Mouse (Mus musculus) limb, embryonic 13.5 days (tissue): Measurements from ENCODE around the gene Pepd. TPM values are rescaled to one million over a fixed set of nuclear protein-coding genes. Genes with fewer than 3 reads are reported as not detected.

Source experiments
- ATAC-seq: fragments of 200-750 bp; cut with Nextera tagmentation; 2 replicates; pipeline ENCODE4 v1.8.0; 2017; ENCODE audit warnings: low read depth, moderate number of reproducible peaks, moderate TSS enrichment; ENCODE audit not compliant: low FRiP score
- H3K27ac ChIP-seq: fragments of 300-500 bp; sonication (generic); 2 replicates; pipeline ENCODE4 v1.5.1; 2015; ENCODE audit warnings: inconsistent platforms, mild to moderate bottlenecking, moderate library complexity
- H3K27me3 ChIP-seq: fragments of 300-500 bp; sonication (generic); 2 replicates; pipeline ENCODE4 v1.6.1; 2015; ENCODE audit warnings: mild to moderate bottlenecking, inconsistent platforms
- H3K36me3 ChIP-seq: fragments of 300-500 bp; sonication (generic); 2 replicates; pipeline ENCODE4 v1.6.1; 2015; ENCODE audit warnings: inconsistent platforms, mild to moderate bottlenecking, moderate library complexity
- H3K4me1 ChIP-seq: fragments of 300-500 bp; sonication (generic); 2 replicates; pipeline ENCODE4 v1.6.1; 2015; ENCODE audit warnings: inconsistent platforms
- H3K4me2 ChIP-seq: fragments of 300-500 bp; sonication (generic); replicated peaks from 2 replicates; pipeline ENCODE4 v1.6.1; 2015; ENCODE audit warnings: inconsistent platforms, mild to moderate bottlenecking, moderate library complexity
- H3K4me3 ChIP-seq: fragments of 300-500 bp; sonication (generic); 2 replicates; pipeline ENCODE4 v1.5.1; 2015; ENCODE audit warnings: moderate library complexity, mild to moderate bottlenecking, inconsistent platforms
- H3K9ac ChIP-seq: fragments of 300-500 bp; sonication (generic); 2 replicates; pipeline ENCODE4 v1.6.1; 2015; ENCODE audit warnings: mild to moderate bottlenecking, inconsistent platforms
- H3K9me3 ChIP-seq: fragments of 300-500 bp; sonication (generic); 2 replicates; pipeline ENCODE4 v1.6.1; 2016; ENCODE audit warnings: inconsistent platforms
- WGBS: fragments of 180-500 bp; shearing (Covaris S2); methylation state at CpG from one replicate; pipeline ENCODE4 v1.1.7; 2015; 5-methylcytosine and 5-hydroxymethylcytosine counted together
- polyA plus RNA-seq: library from polyadenylated mRNA; unstranded; fragments of >200 nt; fragmentation: Nextera tagmentation; extraction: Ambion mirVana; gene quantifications from 2 replicates; pipeline ENCODE4 v1.2.1, GENCODE M21; 2015

Pepd gene
- polyA plus RNA-seq, 1 experiment from 2014 or later: 62.6 TPM

- peak overlapping the region; percentile 95 for H3K4me3 ChIP-seq
- peaks cover 9% of the 10 kb centered on the region for H3K36me3 ChIP-seq
- no peaks in the 10 kb centered on the region for H3K27me3 ChIP-seq
- ATAC-seq: no peak
- H3K27ac ChIP-seq: no peak overlapping the region
- 46% methylated on average over 2 of the region's 2 CpGs for WGBS
- peak overlapping the region; percentile 93 for H3K4me2 ChIP-seq
- H3K9ac ChIP-seq: peak overlapping the region; percentile 96
- H3K4me1 ChIP-seq: peaks cover 22% of the 10 kb centered on the region
- H3K9me3 ChIP-seq: 0 out of 2 replicates have a peak, but pooled peaks cover 2% of the 10 kb centered on the region
Observed at GRCm38 (mm10) chr7:35054977-35055618, 142.9 kb downstream of the Pepd start.

GRCm38 (mm10) chr7:35055619-35056435 is 143.6 kb downstream of the Pepd start:
- Histone ChIP-seq H3K4me2 (peak overlapping the region; percentile 93), H3K4me1 (peaks cover 22% of the 10 kb centered on the region), H3K9ac (peak overlapping the region; percentile 96), H3K4me3 (peak overlapping the region; percentile 95), H3K27ac (peak overlapping the region; percentile 81), H3K9me3 (0 out of 2 replicates have a peak, but pooled peaks cover 2% of the 10 kb centered on the region), H3K36me3 (peaks cover 2% of the 10 kb centered on the region; the same call in 1 of the 2 replicates), H3K27me3 (no peaks in the 10 kb centered on the region)
- peak; percentile 90 for ATAC-seq
- under 1% methylated on average over 76 of the region's 77 CpGs for WGBS

- H3K4me2 ChIP-seq: peak within 1 kb of the TSS; percentile 93
- H3K4me1 ChIP-seq: peaks cover 24% of the 10 kb centered on the region
- peak within 1 kb of the TSS; percentile 81 for H3K27ac ChIP-seq
- H3K4me3 ChIP-seq: peak within 1 kb of the TSS; percentile 95
- H3K27me3 ChIP-seq: no peaks in the 10 kb centered on the region
- peak; percentile 98 for ATAC-seq
- under 1% methylated on average over 52 of the region's 53 CpGs for WGBS
- H3K9ac ChIP-seq: peak within 1 kb of the TSS; percentile 96
- no peaks in the 10 kb centered on the region for H3K36me3 ChIP-seq
- 0 out of 2 replicates have a peak, but pooled peaks cover 2% of the 10 kb centered on the region for H3K9me3 ChIP-seq
Observed at GRCm38 (mm10) chr7:35056436-35056864, 144.3 kb downstream of the Pepd start, which contains the start of gene Cebpg. Gene Cebpg (minus strand): TSS chr7:35056573.

DNA sequence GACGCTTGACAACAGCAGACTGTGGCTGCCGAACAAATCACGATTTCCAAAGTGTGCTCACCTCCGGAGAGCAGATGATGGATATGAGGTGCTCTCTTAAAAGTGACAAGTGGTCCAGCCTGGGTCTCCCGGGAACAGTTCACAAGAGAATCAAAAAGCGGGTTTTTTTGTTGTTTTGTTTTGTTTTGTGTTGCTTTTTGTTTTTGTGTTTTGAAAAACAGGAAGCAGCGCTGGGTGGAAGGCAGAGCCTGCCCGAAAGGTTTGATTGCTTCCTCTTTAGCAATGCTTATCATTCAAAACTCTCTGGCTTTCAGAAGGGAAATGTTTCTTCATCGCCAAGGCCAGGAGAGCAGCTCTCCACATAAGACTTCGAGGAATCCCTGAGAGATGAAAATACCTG is 144.8 kb downstream of the Pepd start:
- Histone ChIP-seq H3K27ac (0 out of 2 replicates have a peak overlapping the region, but pooled peaks have one; percentile 15), H3K36me3 (no peaks in the 10 kb centered on the region), H3K27me3 (no peaks in the 10 kb centered on the region), H3K9ac (peak overlapping the region; percentile 96), H3K4me3 (peak overlapping the region; percentile 95), H3K4me1 (peaks cover 26% of the 10 kb centered on the region), H3K4me2 (peak overlapping the region; percentile 93), H3K9me3 (0 out of 2 replicates have a peak, but pooled peaks cover 2% of the 10 kb centered on the region)
- no peak for ATAC-seq
- 22% methylated on average over 10 of the region's 10 CpGs for WGBS

- ATAC-seq: no peak
- 84% methylated on average over 4 of the region's 4 CpGs for WGBS
- no peaks in the 10 kb centered on the region for H3K27me3 ChIP-seq
- H3K9me3 ChIP-seq: 0 out of 2 replicates have a peak, but pooled peaks cover 2% of the 10 kb centered on the region
- H3K4me1 ChIP-seq: peaks cover 26% of the 10 kb centered on the region
- H3K4me3 ChIP-seq: no peak overlapping the region
- no peak overlapping the region for H3K27ac ChIP-seq
- H3K36me3 ChIP-seq: no peaks in the 10 kb centered on the region
- no peak overlapping the region for H3K4me2 ChIP-seq
- no peak overlapping the region for H3K9ac ChIP-seq
Observed at GRCm38 (mm10) chr7:35057569-35057968, 145.4 kb downstream of the Pepd start.

DNA sequence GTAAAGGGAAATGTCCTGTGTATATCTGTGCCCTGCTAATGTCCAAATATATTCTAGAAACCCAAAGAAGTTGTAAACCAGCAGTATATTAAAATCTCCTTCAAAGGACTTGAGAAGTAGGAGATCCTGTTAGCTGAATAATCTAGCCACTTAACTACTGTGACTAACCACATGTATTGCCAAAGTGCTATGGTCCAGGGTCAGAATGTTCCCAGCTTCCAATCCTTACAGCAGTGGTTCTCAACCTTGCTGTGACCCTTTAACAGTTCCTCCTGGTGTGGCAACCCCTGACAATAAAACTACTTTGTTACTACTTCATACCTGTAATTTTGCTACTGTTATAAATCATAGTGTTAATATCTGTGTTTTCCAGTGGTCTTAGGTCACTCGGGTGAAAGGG is 146.2 kb downstream of the Pepd start:
- H3K4me3 ChIP-seq: no peak overlapping the region
- no peak overlapping the region for H3K27ac ChIP-seq
- H3K9me3 ChIP-seq: 0 out of 2 replicates have a peak, but pooled peaks cover 2% of the 10 kb centered on the region
- peaks cover 26% of the 10 kb centered on the region for H3K4me1 ChIP-seq
- no peak overlapping the region for H3K4me2 ChIP-seq
- ATAC-seq: no peak
- WGBS: 71% methylated on average over 1 of the region's 1 CpGs
- H3K9ac ChIP-seq: no peak overlapping the region
- H3K27me3 ChIP-seq: no peaks in the 10 kb centered on the region
- no peaks in the 10 kb centered on the region for H3K36me3 ChIP-seq

DNA sequence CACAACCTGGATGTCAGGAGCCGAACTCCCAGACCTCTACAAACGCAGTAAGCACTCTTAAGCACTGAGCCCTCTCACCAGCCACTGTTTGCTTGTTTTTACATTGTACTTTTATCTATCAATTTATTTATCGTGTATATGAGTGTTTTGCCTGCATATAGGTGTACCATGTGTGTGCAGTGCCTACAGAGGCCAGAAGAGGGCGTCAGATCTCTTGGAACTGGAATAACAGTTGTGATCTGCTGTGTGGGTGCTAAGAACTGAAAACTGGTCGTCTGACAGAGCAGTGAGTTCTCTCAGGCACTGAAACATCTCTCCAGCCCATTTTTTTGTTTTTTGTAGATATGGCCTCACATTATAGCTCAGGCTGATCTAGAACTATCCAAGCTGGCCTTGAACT is 147.3 kb downstream of the Pepd start:
- Histone ChIP-seq H3K4me3 (no peak overlapping the region), H3K27me3 (no peaks in the 10 kb centered on the region), H3K9ac (no peak overlapping the region), H3K9me3 (0 out of 2 replicates have a peak, but pooled peaks cover 2% of the 10 kb centered on the region), H3K4me2 (no peak overlapping the region), H3K36me3 (no peaks in the 10 kb centered on the region), H3K27ac (no peak overlapping the region), H3K4me1 (peaks cover 19% of the 10 kb centered on the region)
- 70% methylated on average over 5 of the region's 5 CpGs for WGBS
- no peak for ATAC-seq

DNA sequence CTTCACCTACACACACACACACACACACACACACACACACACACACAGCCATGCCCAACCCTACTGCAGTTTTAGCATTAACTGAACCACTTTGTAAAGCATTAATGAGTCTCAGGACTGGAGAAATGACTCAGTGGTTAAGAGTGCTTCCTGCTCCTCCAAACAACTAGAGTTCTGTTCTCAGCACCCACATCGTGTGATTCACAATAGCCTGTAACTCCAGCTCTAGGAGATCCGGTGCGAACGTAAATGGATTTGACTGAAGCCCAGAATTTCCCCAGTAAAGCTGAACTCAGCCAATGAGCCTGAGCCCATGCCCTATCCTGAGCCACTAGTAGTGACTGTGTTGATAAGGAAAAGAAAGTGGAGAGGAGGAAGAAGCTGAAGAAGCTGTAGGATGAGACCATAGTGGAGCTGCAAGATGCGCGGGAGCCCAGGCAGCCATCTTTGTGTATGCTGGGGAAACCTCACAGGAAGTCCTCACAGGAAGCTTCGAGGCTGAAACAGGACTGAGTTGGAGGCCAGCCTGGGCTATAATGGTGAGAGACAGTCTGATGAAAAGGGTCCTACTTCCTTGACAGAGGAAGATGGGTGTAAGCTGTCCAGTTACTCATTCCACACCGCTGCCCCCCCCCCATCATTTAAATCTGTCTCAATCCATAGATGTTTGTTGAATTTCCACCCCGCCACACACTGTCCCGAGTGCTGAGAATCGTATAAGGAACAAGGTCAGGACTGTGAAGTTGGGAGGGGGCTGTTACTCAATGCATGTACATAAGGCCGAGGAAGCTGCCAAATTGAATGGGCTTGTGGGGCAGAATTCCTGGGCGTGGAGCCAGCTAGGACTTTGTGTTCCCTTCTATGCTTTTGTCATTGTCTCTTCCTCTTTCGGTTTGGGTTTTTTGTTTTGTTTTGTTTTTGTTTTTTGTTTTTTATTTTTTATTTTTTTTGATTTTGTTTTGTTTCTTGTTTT is 152.4 kb downstream of the Pepd start:
- no peak overlapping the region for H3K27ac ChIP-seq
- no peak for ATAC-seq
- H3K4me1 ChIP-seq: peaks cover 4% of the 10 kb centered on the region; the same call in 1 of the 2 replicates
- 0 out of 2 replicates have a peak, but pooled peaks cover under 1% of the 10 kb centered on the region for H3K9me3 ChIP-seq
- H3K9ac ChIP-seq: no peak overlapping the region
- no peak overlapping the region for H3K4me3 ChIP-seq
- 82% methylated on average over 14 of the region's 14 CpGs for WGBS
- H3K4me2 ChIP-seq: no peak overlapping the region
- H3K36me3 ChIP-seq: no peaks in the 10 kb centered on the region
- H3K27me3 ChIP-seq: no peaks in the 10 kb centered on the region

DNA sequence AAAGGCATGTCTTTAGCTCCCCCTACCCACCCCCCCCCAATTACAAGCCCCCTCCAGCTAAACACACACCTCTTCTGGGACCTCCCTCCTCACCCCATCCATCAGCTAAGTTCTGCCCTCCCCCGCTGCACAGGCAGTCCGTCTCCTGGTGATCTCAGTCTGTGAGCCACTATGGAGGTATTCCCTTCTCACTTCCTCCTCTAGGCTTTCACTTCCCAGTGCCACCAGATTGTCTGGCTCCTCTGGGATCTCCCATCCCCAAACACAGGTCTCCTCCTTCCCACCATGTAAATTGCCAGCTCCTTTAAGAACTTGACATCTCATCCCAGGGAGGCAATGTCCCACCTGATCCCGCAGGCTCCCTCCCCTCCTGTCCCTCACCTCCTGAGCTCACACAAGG is 153.8 kb downstream of the Pepd start:
- H3K36me3 ChIP-seq: no peaks in the 10 kb centered on the region

DNA sequence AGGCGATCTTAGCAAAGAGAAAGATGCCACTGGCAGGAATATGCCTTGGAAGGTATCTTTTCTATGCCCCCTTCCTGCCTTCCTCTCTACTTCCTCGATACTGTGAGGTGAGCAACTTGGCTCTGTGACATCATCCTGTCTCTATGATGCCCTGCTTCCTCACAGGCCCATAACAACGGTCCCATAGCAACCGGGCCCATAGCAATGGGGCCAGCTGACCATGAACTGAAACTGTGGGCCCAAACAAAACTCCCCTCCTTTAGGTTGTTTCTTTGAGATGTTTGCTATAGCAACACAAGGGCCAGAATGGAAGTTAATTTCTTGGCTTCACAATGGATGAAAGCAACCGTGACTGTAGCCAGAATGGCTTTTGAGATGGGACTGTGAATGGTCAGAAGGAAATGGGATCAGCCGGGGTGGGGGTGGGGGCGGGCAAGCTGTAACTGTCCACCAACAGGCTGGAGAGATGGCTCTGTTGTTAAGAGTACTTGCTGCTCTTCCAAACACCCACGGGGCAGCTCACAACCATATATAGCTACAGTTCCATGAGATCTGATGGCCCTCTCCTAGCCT is 154.5 kb downstream of the Pepd start:
- Histone ChIP-seq H3K4me1 (no peaks in the 10 kb centered on the region), H3K4me3 (no peak overlapping the region), H3K27me3 (no peaks in the 10 kb centered on the region), H3K27ac (no peak overlapping the region), H3K9ac (no peak overlapping the region), H3K9me3 (no peaks in the 10 kb centered on the region), H3K36me3 (no peaks in the 10 kb centered on the region), H3K4me2 (no peak overlapping the region)
- WGBS: 89% methylated on average over 8 of the region's 8 CpGs
- no peak for ATAC-seq

More for the DNA sequence above, 153.8 kb downstream of the Pepd start:
- Histone ChIP-seq H3K9ac (no peak overlapping the region), H3K27me3 (no peaks in the 10 kb centered on the region), H3K4me3 (no peak overlapping the region), H3K9me3 (no peaks in the 10 kb centered on the region), H3K4me2 (no peak overlapping the region), H3K27ac (no peak overlapping the region), H3K4me1 (peaks cover 4% of the 10 kb centered on the region; the same call in 1 of the 2 replicates)
- 59% methylated on average over 3 of the region's 3 CpGs for WGBS
- ATAC-seq: no peak

GRCm38 (mm10) chr7:35076645-35077044 is 164.5 kb downstream of the Pepd start:
- H3K27ac ChIP-seq: no peak overlapping the region
- H3K4me1 ChIP-seq: peaks cover 9% of the 10 kb centered on the region
- 48% methylated on average over 5 of the region's 5 CpGs for WGBS
- no peaks in the 10 kb centered on the region for H3K9me3 ChIP-seq
- H3K27me3 ChIP-seq: no peaks in the 10 kb centered on the region
- H3K9ac ChIP-seq: no peak overlapping the region
- no peak overlapping the region for H3K4me2 ChIP-seq
- H3K36me3 ChIP-seq: no peaks in the 10 kb centered on the region
- no peak overlapping the region for H3K4me3 ChIP-seq
- no peak for ATAC-seq
